Mouse (Mus musculus) hematopoietic multipotent progenitor cell, adult 10-12 weeks (in vitro differentiated cells): ENCODE data around the gene Mettl8. TPM values are rescaled to one million over a fixed set of nuclear protein-coding genes. Genes with fewer than 3 reads are reported as not detected.

Source experiments
- polyA plus RNA-seq: library from polyadenylated mRNA; stranded (reverse); fragments of >175 nt; gene quantifications from 2 replicates; pipeline ENCODE4 v1.2.3, GENCODE M21; 2012; ENCODE audit warnings: low replicate concordance

Mettl8 gene
- 1.5 and 12.7 TPM in 2 replicates for polyA plus RNA-seq

DNA sequence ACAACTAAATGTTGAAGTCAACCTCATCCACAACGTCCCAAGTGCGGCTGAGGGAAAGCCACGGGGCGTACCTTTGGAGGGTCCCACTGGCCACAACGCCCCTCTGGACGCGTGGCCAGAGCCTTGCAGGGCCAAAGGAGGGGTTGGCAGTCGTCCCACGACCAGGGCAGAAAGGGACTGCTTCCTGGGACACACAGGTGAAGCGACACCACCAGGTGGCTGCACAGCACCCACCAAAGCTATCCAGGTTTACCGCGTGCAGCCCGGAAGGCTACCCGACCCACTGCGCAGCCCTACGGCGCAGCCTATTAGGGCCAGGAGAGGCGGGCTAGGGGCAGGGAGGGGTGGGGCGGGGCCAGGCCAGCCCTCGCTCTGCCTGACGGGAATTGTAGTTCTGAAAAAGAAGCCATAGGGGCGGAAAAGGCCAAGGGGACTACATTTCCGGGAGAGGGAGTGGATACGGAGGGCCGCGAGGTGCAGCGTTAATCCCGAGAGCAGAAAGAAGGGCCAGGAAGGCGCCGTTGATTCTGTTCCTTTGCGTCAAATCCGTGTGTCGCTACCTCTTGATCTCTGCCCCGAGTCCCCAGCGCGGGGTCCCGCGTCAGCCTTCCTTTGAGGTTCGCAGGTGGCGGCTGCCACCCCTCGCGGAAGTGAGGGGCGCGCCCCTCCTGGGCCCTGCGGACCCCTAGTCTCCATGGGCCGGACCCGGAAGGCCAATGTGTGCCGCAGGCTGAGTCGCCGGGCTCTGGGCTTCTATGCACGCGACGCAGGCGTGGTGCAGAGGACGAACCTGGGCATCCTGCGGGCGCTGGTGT is at the start of gene Mettl8, which contains the start of gene Dcaf17:
Gene Mettl8 (minus strand): TSS at position 284 of the 815 bp plus-strand sequence.
Gene Dcaf17 (plus strand): TSS at position 29 of the 815 bp plus-strand sequence.

Other genes with a start within 250 kb of the Mettl8 start
- gene Tlk1, start 229.9 kb downstream of the Mettl8 start, polyA plus RNA-seq: 24.3 and 33.3 TPM in 2 replicates
- gene Dcaf17, start 255 bp downstream of the Mettl8 start, polyA plus RNA-seq: 4.3 and 5.6 TPM in 2 replicates
- 0.04 and 0.11 TPM in 2 replicates for gene Cybrd1, start 62.3 kb upstream of the Mettl8 start, polyA plus RNA-seq
- gene Dync1i2, start 156.1 kb upstream of the Mettl8 start, polyA plus RNA-seq: 2.0 and 9.6 TPM in 2 replicates